Mouse (Mus musculus) kidney, embryonic 15.5 days (tissue): ENCODE measurements around the gene Col6a6. TPM values are rescaled to one million over a fixed set of nuclear protein-coding genes. Genes with fewer than 3 reads are reported as not detected.
"Not testable (repeated sequence)": the region's sequence is repeated elsewhere in the genome, so short reads cannot be mapped to it uniquely, and the experiment has no call there.

Source experiments
- ATAC-seq: fragments of 200-750 bp; cut with Nextera tagmentation; replicated peaks from 2 replicates; pipeline ENCODE4 v1.8.0; 2017; ENCODE audit warnings: moderate TSS enrichment; ENCODE audit not compliant: low FRiP score
- H3K27ac ChIP-seq: fragments of 300-500 bp; sonication (generic); 2 replicates; pipeline ENCODE4 v1.5.1; 2015; ENCODE audit warnings: mild to moderate bottlenecking, inconsistent platforms
- H3K27me3 ChIP-seq: fragments of 300-500 bp; sonication (generic); 2 replicates; pipeline ENCODE4 v1.6.1; 2015; ENCODE audit warnings: inconsistent platforms
- H3K36me3 ChIP-seq: fragments of 300-500 bp; sonication (generic); 2 replicates; pipeline ENCODE4 v1.6.1; 2015; ENCODE audit warnings: inconsistent platforms
- H3K4me1 ChIP-seq: fragments of 300-500 bp; sonication (generic); 2 replicates; pipeline ENCODE4 v1.6.1; 2015; ENCODE audit warnings: inconsistent platforms
- H3K4me2 ChIP-seq: fragments of 300-500 bp; sonication (generic); 2 replicates; pipeline ENCODE4 v1.6.1; 2015; ENCODE audit warnings: moderate library complexity, mild to moderate bottlenecking, inconsistent platforms
- H3K4me3 ChIP-seq: fragments of 300-500 bp; sonication (generic); replicated peaks from 2 replicates; pipeline ENCODE4 v1.5.1; 2015; ENCODE audit warnings: mild to moderate bottlenecking, inconsistent platforms
- H3K9ac ChIP-seq: fragments of 300-500 bp; sonication (generic); 2 replicates; pipeline ENCODE4 v1.6.1; 2015; ENCODE audit warnings: mild to moderate bottlenecking, inconsistent platforms
- H3K9me3 ChIP-seq: fragments of 300-500 bp; sonication (generic); replicated peaks from 2 replicates; pipeline ENCODE4 v1.6.1; 2016; ENCODE audit warnings: inconsistent platforms
- WGBS: fragments of 180-500 bp; shearing (Covaris S2); methylation state at CpG from one replicate; pipeline ENCODE4 v1.1.7; 2015; ENCODE audit warnings: mixed read lengths; 5-methylcytosine and 5-hydroxymethylcytosine counted together
- polyA plus RNA-seq: library from polyadenylated mRNA; unstranded; fragments of >200 nt; fragmentation: Nextera tagmentation; extraction: Ambion mirVana; gene quantifications from 2 replicates; pipeline ENCODE4 v1.2.1, GENCODE M21; 2015

The Col6a6 gene
- polyA plus RNA-seq, 1 experiment from 2014 or later = 2.0 TPM

DNA sequence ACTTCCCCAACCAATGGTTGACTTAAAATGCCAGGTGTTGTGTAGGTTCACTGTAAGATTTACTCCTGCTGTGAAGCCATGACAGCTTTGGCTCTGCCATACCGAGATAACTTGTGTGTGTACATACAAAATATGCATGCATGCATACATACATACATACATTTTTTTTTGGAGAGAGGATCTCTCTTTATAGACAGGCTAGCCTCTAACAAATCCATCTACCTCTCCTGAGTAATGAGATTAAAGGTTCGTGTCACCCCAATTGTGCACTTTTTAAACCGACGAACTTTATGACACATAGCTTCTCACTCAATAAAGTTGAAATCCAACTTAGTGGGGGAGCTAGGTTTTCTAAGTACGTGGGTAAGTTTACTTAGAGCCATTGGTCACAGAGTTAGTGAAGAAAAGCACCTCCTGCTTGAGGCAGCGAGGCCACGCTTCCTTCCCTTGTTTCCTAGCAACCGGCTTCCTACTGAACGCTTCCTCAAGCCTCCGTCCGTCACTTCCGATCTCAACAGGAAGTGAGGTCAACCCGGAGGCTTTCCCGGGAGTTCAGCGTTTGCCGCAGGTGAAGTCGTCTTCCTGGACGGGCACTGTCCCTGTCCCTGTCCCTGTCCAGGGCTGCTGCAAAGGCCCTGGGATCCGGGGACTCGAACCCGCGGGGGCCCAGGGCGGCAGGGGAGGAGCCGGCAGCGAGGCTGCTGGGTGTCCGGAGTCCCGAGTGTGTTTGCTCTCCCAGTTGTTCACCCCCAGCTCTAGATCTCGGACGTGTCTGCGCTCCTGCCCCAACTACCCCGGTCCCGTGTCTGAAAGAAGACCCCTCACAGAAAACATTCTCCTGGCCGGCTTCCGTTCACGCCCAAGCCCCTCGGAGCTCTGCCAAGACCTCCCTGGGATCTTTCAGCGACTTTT, 185.2 kb downstream of the Col6a6 start, which contains the start of gene Pik3r4:
TSS of gene Pik3r4 (plus strand) at position 519 of the 912 bp plus-strand sequence.
- peak within 1 kb of the TSS; percentile 63 for H3K27ac ChIP-seq
- peaks cover 6% of the 10 kb centered on the region; the same call in 1 of the 2 replicates for H3K4me1 ChIP-seq
- no peaks in the 10 kb centered on the region for H3K27me3 ChIP-seq
- H3K9me3 ChIP-seq = no peaks in the 10 kb centered on the region
- H3K4me3 ChIP-seq = peak within 1 kb of the TSS; percentile 76
- peaks cover 31% of the 10 kb centered on the region for H3K36me3 ChIP-seq
- peak; percentile 96 for ATAC-seq
- H3K9ac ChIP-seq = peak within 1 kb of the TSS; percentile 71
- peak within 1 kb of the TSS; percentile 73 for H3K4me2 ChIP-seq
- WGBS = 7% methylated on average over 37 of the region's 37 CpGs

DNA sequence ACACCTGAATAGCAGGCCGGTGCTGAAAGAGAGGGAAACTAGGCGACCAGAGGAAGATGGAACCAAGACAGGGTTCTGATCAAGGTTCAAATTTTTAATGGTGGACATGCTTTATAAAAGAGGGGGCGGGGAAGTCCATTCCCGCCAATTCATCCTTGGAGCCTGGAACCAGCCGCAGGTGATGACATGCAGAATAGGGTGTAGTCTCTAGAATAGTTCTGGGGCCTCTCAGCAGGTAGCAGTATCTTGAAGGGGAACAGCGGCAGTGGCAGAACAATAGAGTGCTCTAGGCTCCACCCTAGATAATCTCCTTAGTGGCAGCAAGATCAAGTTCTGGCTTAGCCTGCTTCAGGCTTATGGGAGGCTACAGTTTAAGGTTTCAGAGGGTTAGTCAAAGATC, 186.6 kb downstream of the Col6a6 start:
- H3K27me3 ChIP-seq, H3K27ac ChIP-seq, H3K4me2 ChIP-seq, H3K9ac ChIP-seq, H3K9me3 ChIP-seq, ATAC-seq, H3K4me3 ChIP-seq, H3K4me1 ChIP-seq: not testable (repeated sequence)
- WGBS = 84% methylated on average over 6 of the region's 6 CpGs
- peaks cover 20% of the 10 kb centered on the region for H3K36me3 ChIP-seq

Other genes starting within 250 kb of the Col6a6 start
- 19.6 and 20.8 TPM in 2 replicates for gene Pik3r4, start 185.2 kb downstream of the Col6a6 start, polyA plus RNA-seq
- gene Col6a5, start 132.5 kb upstream of the Col6a6 start, polyA plus RNA-seq = 0.37 and 0.42 TPM in 2 replicates